Mouse (Mus musculus) small intestine, adult 2 months (tissue): ENCODE data around the gene Chsy1.

Source experiments
- CTCF ChIP-seq: fragments of 200-500 bp; IDR thresholded peaks from 2 replicates; pipeline ENCODE4 v1.5.1; 2012; ENCODE audit warnings: low read depth, mild to moderate bottlenecking, control low read depth, inconsistent platforms, low read length, moderate library complexity, mixed read lengths; ENCODE audit not compliant: insufficient replicate concordance, insufficient read length; ENCODE audit errors: extremely low read depth
- POLR2A ChIP-seq: fragments of 200-500 bp; IDR thresholded peaks from 2 replicates; pipeline ENCODE4 v1.6.1; 2012; ENCODE audit warnings: low read depth, mild to moderate bottlenecking, control low read depth, inconsistent platforms, low read length, moderate library complexity

GRCm38 (mm10) chr7:66087652-66088051, 21.7 kb upstream of the Chsy1 start:
- no peak for TF ChIP-seq CTCF
- no peak for TF ChIP-seq POLR2A
